Mouse (Mus musculus) erythroblast, embryonic 14.5 days (primary cell): ENCODE results near the gene Fam192a. TPM values are rescaled to one million over a fixed set of nuclear protein-coding genes. Genes with fewer than 3 reads are reported as not detected.

Experiments
- H3K27me3 ChIP-seq: 2 replicates; pipeline ENCODE4 v1.6.1; 2012; ENCODE audit warnings: inconsistent platforms; ENCODE audit not compliant: control insufficient read depth
- H3K36me3 ChIP-seq: 2 replicates; pipeline ENCODE4 v1.6.1; 2012; ENCODE audit warnings: mild to moderate bottlenecking, inconsistent platforms; ENCODE audit not compliant: control insufficient read depth
- H3K4me1 ChIP-seq: 2 replicates; pipeline ENCODE4 v1.6.1; 2012; ENCODE audit warnings: inconsistent platforms; ENCODE audit not compliant: control insufficient read depth
- H3K4me3 ChIP-seq: replicated peaks from 2 replicates; pipeline ENCODE3; 2012; ENCODE audit warnings: moderate library complexity, mild to moderate bottlenecking, inconsistent platforms
- H3K9me3 ChIP-seq: 2 replicates; pipeline ENCODE4 v1.6.1; 2012; ENCODE audit warnings: low read length, inconsistent platforms, mixed read lengths; ENCODE audit not compliant: control insufficient read depth
- GATA1 ChIP-seq: IDR thresholded peaks from 2 replicates; pipeline ENCODE4 v1.6.1; 2012; ENCODE audit warnings: low read length, inconsistent platforms, mixed read lengths
- TAL1 ChIP-seq: IDR thresholded peaks from 3 replicates; pipeline ENCODE4 v1.6.1; 2012; ENCODE audit warnings: low read length, inconsistent platforms, mixed read lengths
- polyA plus RNA-seq: library from polyadenylated mRNA; stranded (reverse); fragments of >175 nt; gene quantifications from 2 replicates; pipeline ENCODE4 v1.2.3, GENCODE M21; 2012

Fam192a gene
- polyA plus RNA-seq = 0.93 and 3.9 TPM in 2 replicates

DNA sequence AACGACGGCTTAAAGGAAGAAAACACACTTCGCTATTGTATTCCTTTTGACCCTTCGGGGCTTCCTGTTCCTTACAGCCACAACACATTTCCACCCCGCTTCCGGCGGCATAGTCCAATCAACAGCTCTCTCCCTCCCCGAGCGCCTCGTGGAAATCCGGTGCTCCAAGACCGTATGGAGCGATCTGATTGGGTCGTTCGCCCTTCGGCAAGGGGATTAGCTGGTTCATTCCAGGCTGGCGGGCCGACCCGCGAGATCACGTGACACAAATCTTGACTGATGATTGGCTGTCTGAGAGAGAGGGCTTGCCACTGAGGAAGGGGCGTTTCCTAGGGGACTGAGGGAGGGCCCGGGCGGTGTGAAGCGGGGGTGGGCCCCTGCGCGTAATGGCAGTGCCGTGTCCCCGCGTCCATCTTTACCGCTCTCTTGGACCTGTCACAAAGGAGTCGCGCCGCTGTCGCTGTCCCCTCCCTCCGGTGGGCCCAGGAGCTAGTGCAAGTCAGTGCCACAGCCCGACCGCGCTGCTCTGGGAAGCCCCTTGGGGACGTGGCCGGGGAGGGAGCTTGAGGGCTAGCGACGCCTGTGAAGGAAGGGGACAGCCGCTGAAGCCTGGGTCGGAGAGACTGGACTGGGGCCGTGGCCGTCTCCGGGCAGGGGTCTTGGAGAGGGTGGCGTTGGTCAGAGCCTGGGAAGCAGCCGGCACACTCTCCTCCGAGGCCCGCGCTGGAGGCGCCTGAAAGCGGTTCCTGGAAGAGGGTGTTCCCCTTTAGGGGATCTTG is at the start of gene Fam192a, which contains the start of gene Rspry1:
TSS of gene Fam192a (minus strand) at position 391 of the 779 bp plus-strand sequence.
TSS of gene Rspry1 (plus strand) at position 331 of the 779 bp plus-strand sequence.
- peaks cover 7% of the 10 kb centered on the region for H3K36me3 ChIP-seq
- no peaks in the 10 kb centered on the region for H3K9me3 ChIP-seq
- TF ChIP-seq GATA1 (no peak), TAL1 (no peak)
- H3K4me1 ChIP-seq = peaks cover 41% of the 10 kb centered on the region
- H3K27me3 ChIP-seq = no peaks in the 10 kb centered on the region
- peak within 1 kb of the TSS; percentile 100 for H3K4me3 ChIP-seq

DNA sequence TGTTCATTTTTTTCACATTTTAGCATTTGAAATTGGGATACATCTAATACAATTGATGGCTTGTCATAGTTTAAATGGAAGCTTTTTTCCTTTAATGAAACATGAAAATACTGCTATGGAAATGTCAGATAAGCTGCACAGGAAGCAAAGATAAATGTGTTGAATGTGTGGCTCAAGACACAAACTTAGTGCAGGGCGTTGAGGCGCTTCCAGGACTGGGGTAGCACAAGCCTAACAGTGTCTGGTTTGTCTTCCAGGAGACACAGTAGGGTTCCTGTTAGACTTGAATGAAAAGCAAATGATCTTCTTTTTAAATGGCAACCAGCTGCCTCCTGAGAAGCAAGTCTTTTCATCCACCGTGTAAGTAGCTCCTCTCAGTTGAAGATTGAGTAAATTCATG is 47.7 kb upstream of the Fam192a start:
- Histone ChIP-seq H3K4me1 (peaks cover 2% of the 10 kb centered on the region), H3K36me3 (peaks cover 77% of the 10 kb centered on the region), H3K9me3 (no peaks in the 10 kb centered on the region), H3K27me3 (no peaks in the 10 kb centered on the region), H3K4me3 (no peak overlapping the region)
- TF ChIP-seq TAL1 = no peak
- no peak for TF ChIP-seq GATA1

DNA sequence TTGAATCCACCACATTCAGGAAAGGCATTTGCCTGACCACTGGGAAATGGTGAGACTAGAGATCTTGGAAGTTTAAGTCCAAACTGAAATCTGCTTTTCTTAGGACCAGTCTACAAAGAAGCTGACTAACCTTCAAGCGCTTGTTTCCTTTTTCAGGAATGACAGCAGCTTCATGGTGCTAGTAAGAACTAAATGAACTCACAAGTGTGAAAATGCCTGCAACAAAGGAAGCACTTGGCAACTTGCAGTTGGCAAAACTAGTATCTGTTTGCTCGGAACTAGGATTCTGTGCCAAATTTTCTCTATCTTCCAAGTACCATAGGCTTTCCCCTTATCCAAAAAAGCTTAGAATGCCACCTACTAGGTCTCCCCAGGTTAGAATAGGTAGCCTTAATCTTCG is 44.4 kb upstream of the Fam192a start:
- Histone ChIP-seq H3K9me3 (no peaks in the 10 kb centered on the region), H3K4me3 (no peak overlapping the region), H3K27me3 (no peaks in the 10 kb centered on the region), H3K36me3 (peaks cover 70% of the 10 kb centered on the region), H3K4me1 (peaks cover 2% of the 10 kb centered on the region)
- TF ChIP-seq GATA1 = no peak

DNA sequence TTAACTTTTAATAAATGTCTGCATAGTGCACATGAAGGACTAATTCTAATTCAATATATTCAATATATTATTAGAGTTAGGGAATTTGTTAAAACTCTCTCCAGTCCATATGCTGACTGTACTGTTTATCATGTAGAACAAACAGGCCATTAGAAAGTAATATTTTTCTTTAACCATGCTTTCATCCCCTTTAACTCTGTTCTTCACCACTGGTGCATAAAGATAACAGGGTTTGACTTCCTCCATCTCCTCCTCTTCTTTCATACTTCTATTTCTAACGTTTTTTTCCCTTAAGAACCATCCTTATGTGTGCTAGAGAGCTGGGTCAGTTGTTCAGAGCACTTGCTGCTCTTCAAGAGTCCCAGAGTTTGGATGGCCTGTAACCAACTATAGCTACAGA is 43.4 kb upstream of the Fam192a start:
- H3K9me3 ChIP-seq = no peaks in the 10 kb centered on the region
- TF ChIP-seq TAL1 = no peak
- no peak for TF ChIP-seq GATA1
- no peaks in the 10 kb centered on the region for H3K27me3 ChIP-seq
- peaks cover 2% of the 10 kb centered on the region for H3K4me1 ChIP-seq
- no peak overlapping the region for H3K4me3 ChIP-seq
- peaks cover 74% of the 10 kb centered on the region for H3K36me3 ChIP-seq

DNA sequence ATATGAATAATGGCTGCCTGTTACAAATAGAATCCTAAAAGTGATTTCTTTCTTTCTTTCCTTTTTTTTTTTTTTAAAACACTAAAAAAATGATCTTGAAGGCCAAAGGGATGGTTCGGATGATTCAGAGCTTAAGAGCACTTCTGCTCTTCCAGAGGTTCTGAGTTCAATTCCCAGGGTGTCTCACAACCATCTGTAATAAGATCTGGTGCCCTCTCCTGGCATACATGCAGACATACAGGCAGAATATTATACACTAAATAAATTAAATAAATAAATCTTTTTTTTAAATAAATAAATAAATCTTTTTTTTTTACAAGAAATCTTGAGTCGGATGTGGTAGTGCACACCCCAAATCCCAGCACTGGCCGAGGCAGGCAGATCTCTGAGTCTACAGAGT is 40.1 kb upstream of the Fam192a start:
- TF ChIP-seq GATA1 = no peak
- no peak for TF ChIP-seq TAL1
- peaks cover 82% of the 10 kb centered on the region for H3K36me3 ChIP-seq

DNA sequence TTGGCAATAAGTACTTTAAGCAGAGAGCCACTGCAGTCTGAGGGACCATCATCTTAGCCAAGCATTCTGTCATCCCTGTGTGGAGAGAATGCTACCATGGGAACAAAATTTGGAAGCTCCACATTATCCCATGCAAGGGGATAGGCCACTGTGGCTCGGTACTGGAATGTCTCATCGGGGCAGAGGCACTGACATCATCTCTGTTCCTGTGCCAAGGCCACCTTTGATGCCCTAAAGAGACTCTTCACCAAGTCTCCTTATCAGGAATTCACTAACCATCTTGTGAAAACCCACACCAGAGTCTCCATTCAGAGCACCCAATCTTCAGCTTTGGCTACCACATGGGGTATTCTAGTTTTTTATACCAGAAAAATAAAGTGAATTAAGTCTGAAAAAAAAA is 39.4 kb upstream of the Fam192a start:
- no peak for TF ChIP-seq TAL1
- Histone ChIP-seq H3K4me1 (no peaks in the 10 kb centered on the region), H3K27me3 (no peaks in the 10 kb centered on the region), H3K4me3 (no peak overlapping the region), H3K36me3 (peaks cover 81% of the 10 kb centered on the region), H3K9me3 (no peaks in the 10 kb centered on the region)

More for the DNA sequence above, 40.1 kb upstream of the Fam192a start:
- Histone ChIP-seq H3K4me3 (no peak overlapping the region), H3K9me3 (no peaks in the 10 kb centered on the region), H3K27me3 (no peaks in the 10 kb centered on the region), H3K4me1 (no peaks in the 10 kb centered on the region)

DNA sequence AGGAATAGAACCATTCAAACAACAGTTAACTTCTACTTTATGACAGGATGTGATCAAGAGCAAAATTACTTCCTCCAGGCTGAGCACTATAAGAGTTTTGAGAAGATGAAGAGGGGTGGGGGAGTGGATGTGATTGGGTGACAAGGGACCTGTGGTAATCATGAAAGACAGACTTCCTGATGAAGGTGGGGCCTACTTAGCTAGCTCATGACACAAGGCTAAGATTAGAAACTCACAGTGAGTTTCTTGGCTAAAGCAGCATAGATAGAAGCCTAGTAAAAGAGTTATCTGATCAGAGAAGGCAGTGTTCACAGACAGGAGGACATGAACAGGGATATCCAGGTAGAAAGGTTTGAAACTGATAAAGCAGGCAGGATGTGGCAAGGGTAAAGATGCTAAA is 32.4 kb upstream of the Fam192a start:
- Histone ChIP-seq H3K27me3 (no peaks in the 10 kb centered on the region), H3K36me3 (peaks cover 83% of the 10 kb centered on the region), H3K9me3 (no peaks in the 10 kb centered on the region), H3K4me3 (no peak overlapping the region), H3K4me1 (peaks cover 29% of the 10 kb centered on the region)
- TF ChIP-seq TAL1 (0 out of 3 replicates have a peak, but pooled peaks have one; percentile 18), GATA1 (peak; percentile 80)

DNA sequence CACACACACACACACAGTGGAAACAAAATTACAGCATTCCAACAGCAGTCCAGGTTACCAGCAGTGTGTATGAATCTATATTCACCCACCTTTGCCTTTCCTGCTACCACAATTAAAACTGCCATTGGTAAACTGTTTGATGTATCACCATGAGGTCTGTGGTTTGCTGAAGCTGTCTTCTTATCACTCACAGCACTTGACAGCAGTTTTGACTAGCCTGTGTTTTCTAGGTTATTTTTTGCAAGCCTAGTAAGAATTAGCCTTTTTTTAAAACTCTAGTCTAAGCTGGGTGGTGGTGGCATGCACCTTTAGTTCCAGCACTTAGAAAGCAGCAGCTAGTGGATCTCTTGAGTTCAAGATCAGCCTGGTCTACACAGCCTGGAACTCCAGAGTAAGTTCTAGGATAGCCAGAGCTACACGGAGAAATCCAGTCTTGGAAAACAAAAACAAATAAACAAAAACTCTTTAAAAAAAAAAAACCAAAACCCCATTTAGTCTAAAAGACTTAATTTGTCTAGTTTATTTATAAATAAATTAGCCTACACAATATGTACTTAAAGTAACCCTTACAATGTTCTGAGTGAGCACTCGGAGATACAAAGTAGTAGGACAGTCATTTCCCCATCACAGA is 31.9 kb upstream of the Fam192a start:
- peaks cover 79% of the 10 kb centered on the region for H3K36me3 ChIP-seq

DNA sequence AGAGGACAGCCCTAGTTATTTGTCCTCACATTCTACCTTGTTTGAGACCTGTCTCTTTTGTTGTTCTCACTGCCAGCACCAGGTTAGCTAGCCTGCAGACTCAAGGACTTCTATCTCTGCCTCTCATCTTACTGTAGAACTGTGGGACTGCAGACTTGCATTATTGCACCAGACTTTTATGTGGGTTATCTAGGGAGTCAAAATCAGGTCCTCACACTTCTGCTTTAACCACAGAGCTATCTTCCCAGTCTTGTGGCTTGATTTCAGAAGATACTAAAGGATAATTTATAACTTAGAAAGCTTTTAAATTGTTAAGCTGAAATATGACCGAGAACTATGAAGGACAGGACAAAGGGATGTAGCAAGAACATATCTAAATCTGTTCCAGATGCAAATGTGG is 23.1 kb upstream of the Fam192a start:
- Histone ChIP-seq H3K4me3 (no peak overlapping the region), H3K9me3 (no peaks in the 10 kb centered on the region), H3K36me3 (peaks cover 35% of the 10 kb centered on the region), H3K27me3 (no peaks in the 10 kb centered on the region), H3K4me1 (no peaks in the 10 kb centered on the region; the same call in 1 of the 2 replicates)
- TF ChIP-seq GATA1 = no peak
- no peak for TF ChIP-seq TAL1

More for the DNA sequence above, 31.9 kb upstream of the Fam192a start:
- TF ChIP-seq GATA1 = no peak
- no peak for TF ChIP-seq TAL1
- H3K9me3 ChIP-seq = no peaks in the 10 kb centered on the region
- H3K4me3 ChIP-seq = no peak overlapping the region
- peaks cover 29% of the 10 kb centered on the region for H3K4me1 ChIP-seq
- H3K27me3 ChIP-seq = no peaks in the 10 kb centered on the region
